Mouse (Mus musculus) layer of hippocampus, adult 11-12 months (tissue): ENCODE results near the gene Ap4s1.
A peak's percentile ranks its signal among the peaks of the same experiment; 100 is the strongest.

Source experiments
- DNase-seq: peaks from one replicate; pipeline ENCODE4 v3.0.0; 2022; ENCODE audit warnings: low spot score

The Ap4s1 gene

DNA sequence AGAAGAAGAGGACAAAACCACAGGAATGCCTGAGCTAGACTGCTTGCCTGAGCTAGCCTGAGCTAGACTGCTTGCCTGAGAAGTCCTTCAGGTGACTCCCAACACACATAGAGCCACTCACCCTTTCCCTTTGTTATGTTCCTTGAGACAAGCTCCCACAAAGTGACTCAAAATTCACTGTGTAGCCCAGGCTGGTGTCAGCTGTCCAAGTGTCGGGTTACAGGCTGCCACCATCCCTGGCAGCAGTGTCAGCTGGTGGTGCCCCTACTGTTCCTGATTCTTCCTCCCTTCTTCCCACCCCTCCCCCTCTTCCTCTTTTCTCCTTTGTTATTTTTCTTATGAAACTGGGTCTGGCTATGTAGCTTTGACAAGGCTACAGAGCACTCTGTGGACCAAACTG, 13.0 kb downstream of the Ap4s1 start:
- DNase-seq, result no peak

DNA sequence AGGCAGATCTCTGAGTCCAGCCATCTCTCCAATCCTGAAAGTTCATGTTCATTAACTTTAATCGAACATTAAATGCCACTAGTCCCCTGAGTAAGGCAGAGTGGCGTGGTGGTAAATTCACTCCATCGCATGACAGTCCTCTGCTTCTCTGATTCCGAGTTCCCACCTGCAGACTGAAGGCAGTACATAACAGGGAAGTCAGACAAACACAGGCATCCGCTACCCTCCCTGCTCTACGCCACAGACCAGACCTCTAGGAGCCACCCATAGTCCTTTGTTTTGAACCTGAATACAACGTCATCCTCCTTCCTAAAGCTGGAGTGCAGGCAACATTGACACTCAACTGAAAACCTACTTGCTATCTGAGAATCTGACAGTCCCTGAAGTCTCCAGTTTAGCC, 13.7 kb downstream of the Ap4s1 start:
- DNase-seq, result no peak

DNA sequence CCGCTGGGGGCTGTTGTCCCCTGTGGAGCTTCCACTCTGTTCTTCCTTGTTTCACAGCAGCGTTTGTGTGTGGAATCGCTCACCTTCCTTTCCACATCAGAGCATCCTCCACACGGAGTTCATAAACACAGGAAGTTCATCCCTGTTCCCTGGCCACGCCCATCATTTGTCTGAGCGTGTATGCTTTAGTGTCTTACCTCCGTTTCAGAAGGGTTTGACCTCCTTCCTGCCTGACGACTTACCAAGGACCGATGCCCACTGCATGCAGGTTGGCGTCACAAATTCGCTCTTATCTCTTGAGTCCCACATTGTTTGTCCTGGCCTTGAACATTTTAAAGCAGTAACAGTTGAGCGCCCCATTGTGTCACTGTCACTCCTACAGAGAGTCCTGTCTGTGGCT, 14.9 kb downstream of the Ap4s1 start:
- no peak for DNase-seq

DNA sequence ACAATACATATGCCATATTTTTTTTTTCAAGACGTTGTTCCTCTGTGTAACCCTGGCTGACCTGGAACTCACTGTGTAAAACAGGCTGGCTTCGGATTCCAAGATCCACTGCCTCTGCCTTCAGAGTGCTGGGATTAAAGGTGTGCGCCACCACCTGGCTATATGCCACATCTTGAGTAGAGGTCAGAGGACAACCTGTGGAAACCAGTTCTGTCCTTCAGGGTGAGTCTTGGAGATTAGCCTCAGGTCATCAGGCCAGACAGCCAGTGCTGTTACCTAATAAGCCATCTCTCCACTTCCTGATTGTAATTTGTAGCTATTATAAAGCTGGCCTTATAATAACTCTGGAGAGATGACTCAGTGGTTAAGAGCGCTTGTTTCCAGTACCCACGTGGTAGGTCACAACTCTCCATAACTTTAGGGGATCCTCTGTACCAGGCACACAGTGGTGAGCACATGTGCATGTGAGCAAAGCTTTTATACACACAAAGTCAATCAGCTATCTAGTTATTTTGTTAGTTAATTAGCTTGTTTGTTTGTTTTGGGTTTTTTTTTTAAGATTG, 15.9 kb downstream of the Ap4s1 start:
- no peak for DNase-seq

DNA sequence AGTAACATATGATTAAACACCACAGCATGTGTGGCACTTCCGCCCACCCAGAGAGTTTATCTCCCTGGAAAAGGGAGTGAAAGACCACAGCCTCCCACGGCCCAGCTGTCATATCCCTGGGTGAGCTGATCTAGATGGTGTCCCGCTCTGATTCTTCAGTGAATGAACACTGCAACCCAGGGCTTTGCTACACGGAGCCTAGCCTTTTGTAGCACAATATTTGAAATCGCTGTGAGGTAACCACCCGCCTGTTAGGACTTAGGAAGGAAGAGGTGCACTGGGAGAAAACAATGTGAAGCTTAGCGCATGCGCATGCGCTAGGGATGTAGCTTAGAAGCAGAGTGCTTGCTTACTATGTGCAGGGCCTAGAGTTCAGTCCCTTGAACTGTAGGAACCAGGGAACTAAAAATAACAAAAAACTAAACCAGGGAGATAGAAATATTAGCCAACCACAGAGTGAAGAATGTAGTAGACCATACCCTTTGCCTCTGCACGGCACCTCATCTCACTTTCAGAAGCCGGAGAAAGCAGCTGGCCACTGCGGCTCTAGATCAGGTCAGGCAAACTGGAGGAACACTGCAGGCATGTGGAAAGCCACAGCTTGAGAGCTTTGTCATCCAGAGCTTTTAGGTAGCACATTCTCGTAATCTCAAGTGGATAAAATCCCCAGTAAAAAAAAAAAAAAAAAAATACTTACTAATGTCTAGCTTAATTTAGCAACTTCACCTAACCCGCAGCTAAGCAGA, 18.3 kb downstream of the Ap4s1 start:
- DNase-seq, result peak; percentile 82

DNA sequence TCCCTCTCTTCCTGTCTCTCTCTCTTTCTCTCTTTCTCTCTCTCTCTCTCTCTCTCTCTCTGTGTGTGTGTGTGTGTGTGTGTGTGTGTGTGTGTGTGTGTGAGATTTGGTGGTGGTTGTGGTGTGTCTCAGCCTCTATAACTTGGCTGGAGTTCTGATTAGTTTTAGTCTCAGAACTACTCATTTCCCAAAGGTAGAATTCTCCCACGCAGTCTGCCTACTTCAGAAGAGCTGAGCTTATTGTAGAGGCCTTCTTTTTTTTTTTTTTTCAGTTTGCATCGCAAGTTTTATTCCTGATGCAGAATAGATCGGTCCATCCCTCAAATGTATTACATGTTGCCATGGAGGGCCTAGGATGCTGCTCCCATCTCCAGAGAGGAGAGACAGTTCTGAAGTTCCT, 18.9 kb downstream of the Ap4s1 start:
- no peak for DNase-seq

DNA sequence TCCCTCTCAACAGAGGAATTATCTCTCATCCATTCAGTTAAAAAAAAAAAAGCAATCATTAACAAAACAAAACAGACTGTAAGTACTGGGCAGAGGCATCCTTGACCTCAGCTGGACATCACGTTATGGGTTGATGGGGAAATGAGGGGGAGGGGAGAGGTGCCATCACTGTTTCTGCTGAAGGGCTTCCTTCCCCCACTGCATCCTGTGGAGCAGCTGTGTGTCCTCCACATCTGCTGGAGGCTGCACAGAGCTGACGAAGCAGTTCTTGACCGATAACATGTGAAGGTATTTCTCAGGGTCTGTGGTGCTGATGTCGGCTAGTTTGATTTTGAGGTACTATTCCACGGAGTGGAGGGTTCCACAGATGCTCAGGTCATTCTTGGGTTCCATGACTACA, 19.3 kb downstream of the Ap4s1 start:
- DNase-seq, result no peak

DNA sequence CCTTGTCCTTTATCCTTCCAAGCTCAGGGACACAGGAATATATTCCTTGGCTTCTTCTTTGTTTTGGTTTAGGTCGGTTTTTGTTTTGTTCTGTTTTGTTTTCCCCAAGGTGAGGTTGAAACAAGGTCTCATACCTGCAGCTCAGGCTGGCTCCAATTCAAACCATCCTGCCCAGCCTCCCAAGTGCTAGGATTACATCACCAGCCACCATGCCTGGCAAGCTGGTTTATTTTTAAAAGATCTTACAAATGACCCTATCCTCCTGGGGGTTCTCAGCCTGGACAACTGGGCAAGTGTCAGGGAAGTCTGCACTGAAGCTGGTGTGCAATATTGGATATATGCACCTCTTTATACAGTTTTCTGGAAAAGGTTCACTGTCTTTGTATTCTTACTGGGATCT, 21.9 kb downstream of the Ap4s1 start:
- no peak for DNase-seq

DNA sequence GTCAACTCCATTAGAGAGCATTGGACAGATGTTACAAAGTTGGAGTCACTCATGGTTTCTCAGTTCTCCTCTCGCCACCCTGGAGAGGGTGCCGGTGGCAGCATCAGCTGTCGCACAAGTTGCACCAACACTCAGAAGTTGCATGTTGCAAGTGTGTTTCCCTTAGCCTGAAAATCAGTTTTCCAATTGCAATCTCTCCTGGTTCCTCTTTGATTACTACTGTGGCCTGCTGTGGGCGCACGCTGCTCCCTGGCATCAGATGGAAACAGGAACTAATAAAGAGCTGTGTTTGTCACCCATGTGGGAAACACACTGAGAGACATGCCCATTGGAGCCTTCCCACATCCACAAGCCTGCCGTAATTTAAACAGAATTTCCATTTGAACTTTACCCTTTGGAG, 27.8 kb downstream of the Ap4s1 start:
- DNase-seq, result no peak

DNA sequence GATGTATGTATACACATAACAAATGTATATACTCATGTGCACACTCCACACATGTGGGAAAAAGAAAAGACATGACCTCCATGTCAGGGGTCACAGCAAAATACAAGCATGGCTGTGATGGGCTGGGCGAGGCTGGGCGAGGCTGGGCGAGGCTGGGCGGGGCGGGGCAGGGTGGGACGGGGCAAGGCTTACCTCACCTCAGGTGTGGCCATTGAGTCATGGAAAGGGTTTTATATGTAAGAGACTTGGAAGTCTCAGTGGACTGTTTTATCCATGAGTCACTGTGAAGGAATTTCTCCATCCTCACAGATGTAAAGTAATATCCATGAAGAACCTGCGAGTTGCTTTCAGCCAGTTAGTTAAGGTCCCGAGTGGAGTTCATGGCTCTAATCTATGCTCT, 31.0 kb downstream of the Ap4s1 start:
- DNase-seq, result no peak

DNA sequence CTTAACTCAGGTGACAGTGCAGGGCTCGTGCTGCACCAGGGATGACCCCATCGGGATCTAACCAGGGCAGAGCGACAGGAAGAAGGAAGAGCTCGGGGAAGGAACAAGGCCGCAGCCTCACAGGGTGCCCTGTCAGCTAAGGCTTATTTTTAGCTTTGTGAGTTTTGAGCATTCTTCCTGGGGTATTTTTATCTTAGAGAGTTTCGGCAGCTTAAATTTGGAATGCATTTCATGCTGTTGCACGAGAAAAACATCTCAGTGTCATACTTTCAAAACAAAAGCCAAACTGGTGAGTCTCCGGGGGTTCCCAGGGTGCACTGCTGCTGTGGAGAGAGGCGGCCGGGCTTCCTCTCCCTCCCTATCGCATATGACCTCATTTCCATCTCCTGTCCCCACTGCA, 38.2 kb downstream of the Ap4s1 start:
- DNase-seq, result peak; percentile 19

DNA sequence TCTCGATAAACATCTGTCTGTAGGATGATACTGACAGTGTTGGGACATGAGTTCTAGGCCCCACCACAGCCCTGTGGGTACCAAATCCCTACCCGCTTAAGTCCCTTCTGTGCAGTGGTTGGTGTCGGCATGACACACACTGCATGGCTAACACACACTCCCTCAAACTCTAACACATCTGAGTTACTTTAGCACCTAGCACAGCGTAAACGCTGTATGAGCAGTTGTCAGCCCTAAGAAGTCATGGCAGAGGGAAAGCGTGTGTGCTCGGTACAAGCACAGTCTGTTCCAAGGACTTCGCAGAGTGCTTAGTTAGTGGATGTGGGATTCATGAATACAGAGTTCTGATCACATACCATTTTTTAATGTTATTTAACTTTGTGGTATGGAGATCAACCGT, 39.0 kb downstream of the Ap4s1 start:
- DNase-seq, result no peak

DNA sequence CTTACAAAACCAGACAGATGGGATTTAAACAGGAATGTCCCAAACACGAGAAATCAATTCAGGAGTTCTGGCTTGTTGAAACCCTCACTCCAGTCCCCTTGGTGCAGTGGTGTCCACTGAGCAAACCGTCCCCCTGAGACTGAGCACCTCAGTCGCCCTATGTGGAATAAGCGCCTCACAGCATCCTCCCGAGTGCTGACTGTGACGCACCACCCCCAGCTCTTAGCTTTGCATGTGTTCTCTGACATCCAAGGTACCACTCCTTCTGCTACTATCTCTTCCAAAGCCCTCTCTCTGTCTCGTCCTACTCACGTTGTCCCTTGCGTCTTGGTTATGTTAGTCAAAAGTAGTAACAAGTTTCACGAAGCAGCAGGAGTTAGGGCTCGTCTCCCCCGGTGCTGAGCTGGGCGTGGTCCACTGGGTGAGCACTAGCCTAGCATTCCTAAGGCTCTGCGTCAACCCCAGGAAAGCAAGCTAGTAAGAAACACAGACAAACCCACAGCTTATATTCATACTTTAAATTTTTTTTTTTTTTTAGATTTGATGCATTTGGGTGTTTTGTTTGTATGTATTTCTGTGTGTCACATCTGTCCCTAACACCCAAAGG, 43.9 kb downstream of the Ap4s1 start:
- DNase-seq, result no peak

DNA sequence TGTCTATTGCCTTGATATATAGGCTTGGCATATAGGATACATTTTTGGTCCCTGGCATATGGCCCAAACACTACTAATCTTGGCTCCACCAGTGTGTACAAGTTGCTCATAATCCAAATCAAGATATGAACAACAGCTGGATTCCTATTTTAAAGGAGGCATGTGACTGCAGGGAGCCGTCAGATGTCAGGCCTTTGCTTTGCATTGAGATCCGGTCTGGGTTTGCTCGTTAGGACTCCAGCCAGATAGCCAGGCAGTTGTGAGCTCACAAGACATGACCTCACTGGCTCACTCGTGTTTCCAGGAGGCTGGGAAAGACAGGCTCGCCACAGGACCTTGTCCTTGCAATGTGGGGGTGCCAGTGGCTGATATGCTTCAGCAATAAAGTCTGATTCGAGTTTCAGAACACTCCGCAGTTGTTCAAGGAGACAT, 45.0 kb downstream of the Ap4s1 start:
- DNase-seq, result no peak

DNA sequence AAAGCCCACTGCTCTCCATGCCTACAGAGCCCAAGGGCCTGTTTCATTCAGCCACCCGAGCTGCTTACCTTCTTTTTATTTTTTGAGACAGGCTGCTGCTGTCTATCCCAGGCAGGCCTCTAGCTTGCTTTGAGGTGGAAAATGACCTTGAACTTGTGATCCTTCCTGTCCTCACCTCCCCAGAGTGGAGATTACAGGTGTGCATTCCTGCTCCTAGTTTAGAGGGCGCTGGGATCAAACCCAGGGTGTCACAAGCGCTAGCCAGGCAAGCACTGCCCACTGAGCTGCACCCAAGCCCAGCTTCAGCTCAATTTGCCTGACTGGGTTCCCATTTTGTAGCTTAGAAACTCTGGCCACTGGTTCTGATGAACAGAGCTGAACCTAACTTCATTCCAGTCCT, 45.5 kb downstream of the Ap4s1 start:
- no peak for DNase-seq

DNA sequence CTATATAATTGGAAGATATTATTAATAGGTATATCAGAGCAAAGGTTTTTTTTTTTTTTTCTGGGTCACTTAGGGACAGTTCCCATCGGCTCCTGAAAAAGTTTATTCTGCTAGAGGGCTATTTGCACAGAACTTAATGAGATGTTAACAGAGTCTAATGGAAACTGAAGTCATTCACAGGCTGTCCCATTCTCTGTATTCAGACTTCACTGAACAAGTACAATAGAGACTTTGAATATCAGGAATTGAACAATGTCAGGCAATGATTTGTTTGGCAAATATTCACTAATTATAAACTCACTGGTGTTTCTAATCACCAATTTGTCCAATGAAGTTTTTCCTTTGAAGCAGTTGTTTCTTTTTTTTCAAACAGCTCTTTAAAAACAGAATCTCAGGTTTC, 46.0 kb downstream of the Ap4s1 start:
- DNase-seq, result no peak

DNA sequence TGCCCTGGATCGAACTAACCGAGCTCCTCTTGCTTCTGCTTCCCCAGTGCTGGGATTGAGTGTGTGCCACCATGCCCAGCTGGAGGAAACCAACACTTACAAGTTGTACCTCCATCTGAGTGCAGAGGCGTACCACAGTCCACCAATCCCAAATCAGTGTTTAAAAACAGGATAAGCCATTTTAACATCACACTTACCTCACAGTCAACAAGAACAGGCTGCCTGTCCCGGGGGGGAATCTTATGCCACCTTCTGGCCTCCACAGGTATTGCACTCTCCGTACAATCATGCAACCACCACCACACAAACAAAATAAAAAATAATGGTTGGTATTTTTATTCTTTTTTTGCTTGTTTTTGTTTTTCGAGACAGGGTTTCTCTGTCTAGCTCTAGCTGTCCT, 50.9 kb downstream of the Ap4s1 start:
- no peak for DNase-seq

DNA sequence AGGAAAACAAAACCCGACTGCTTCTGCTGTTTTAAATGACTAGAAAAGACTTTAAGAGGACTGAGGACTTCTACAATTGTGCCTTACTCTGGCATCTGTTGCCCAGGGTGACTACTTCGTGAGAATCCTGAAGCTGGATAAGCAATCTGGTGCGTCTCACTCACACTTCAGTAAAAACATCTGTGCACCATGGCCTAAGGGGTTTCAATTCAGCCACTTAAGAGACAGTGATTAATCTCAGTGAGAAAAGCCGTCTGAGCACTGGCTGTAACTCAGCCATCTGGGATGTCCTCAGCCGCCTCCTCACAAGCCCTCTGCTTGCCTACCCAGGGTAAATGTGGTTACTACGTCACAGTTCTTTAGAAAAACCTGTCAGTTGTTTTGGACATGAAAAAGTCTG, 54.1 kb downstream of the Ap4s1 start:
- no peak for DNase-seq

DNA sequence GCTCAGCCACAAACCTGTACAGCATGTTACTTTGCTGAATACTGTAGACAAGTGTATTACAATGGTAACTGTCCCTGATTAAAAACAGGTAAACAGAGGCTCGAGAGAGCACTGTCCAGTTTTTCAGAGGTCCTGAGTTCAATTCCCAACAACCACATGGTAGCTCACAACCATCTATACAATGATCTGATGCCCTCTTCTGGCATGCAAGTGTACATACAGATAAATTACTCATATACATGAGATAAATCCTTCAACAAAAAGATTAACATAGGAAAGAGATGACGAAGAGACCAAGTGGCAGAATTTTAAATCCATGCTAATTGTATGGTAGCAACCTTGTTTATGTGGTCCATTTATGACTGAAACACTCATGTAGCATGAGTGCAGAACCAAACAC, 56.5 kb downstream of the Ap4s1 start:
- DNase-seq, result no peak

DNA sequence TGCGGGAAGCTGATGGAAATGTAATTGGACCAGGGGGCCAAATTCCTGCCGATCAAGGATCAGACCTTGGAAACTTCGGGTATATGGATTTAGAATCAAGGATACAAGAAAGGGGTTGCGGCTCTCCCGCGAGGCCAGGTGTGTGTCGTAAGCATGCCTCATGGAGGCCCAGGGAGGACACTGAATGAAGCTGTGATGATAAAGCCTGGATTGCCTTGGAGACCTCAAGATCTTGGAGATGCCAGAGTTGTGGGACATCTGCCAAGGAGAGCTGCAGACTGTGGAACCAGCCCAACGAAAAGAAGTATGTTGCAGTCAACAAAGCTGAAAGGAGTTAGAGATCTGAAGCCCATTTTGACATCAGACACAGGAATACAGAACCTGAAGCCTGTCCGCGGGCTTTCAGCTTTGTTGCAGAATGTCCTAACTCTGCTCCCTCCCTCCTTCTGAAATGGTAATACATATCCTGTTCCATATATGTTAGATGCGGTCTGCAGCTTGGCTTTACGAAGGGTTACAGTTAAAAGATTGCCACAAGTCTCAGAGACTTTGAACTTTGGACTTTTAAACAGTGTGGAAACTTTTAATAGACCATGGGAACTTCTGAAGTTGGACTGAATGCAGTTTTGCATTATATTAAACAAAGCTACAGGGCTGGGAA, 65.2 kb downstream of the Ap4s1 start:
- no peak for DNase-seq

DNA sequence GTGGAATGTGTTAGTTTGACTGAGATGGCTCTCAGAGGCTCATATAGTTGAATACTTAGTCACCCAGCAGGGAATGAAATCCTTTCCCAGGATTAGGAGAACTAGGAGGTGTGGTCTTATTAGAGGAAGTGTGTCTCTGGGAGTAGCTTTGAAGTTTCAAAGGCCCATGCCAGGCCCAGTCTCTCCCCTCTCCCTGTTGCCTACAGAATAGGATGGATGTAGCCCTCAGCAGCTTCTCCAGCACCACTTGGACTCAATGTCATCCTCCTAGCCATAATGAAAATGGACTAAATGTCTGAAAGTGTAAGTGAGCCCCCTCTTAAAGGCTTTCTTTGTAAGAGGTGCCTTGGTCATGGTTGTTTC, 65.7 kb downstream of the Ap4s1 start:
- no peak for DNase-seq

DNA sequence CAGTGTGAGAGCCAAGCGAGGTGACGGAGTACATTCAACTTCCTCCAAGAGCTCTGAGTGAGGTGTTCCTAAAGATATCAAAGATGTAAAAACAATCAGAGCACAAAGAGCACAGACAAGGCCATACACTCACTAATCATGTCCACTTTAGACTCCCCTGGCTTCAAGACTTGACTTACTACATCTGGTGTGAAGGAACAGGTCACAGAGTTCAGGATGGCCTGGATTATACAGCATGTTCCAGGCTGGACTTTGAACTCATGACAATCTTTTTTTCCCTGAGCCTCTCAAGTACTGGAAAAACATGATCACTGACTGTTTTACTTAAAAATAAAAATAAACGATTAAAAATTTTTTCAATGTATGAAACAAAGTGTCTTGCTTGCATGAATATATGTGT, 68.5 kb downstream of the Ap4s1 start:
- DNase-seq, result no peak

DNA sequence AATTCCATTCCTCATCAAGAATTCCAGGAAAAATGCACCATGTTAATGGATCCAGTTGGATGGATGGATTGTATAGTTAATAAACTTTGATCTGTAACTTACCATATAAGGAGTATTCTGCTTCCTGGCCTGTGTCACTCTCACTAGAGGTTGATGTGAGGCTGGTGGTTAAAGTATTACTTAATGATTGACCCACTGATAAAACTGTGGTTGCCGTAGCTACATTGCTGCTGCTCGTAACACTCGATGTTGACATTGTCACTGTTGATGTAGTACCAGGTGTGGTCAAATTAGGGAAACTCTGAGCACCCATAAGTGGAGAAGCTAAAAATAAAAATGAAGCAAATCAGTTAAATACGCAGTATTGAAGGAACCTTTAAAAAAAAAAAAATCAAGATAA, 76.6 kb downstream of the Ap4s1 start:
- no peak for DNase-seq
